Mouse (Mus musculus) limb, embryonic 11.5 days (tissue): ENCODE results near the gene Map1s. TPM values are rescaled to one million over a fixed set of nuclear protein-coding genes. Genes with fewer than 3 reads are reported as not detected.

ENCODE experiments used
- ATAC-seq: fragments of 200-750 bp; cut with Nextera tagmentation; 2 replicates; pipeline ENCODE4 v1.8.0; 2017; ENCODE audit warnings: low read depth; ENCODE audit not compliant: insufficient number of reproducible peaks, low FRiP score, low TSS enrichment
- DNase-seq: peaks from one replicate; pipeline ENCODE4 v3.0.0-alpha.2; 2015; ENCODE audit warnings: low spot score
- H3K27ac ChIP-seq: fragments of 300-500 bp; sonication (generic); replicated peaks from 2 replicates; pipeline ENCODE4 v1.5.1; 2014; ENCODE audit warnings: low read depth, mild to moderate bottlenecking, low read length
- H3K27me3 ChIP-seq: fragments of 300-500 bp; sonication (generic); 2 replicates; pipeline ENCODE4 v1.6.1; 2014; ENCODE audit warnings: mild to moderate bottlenecking, low read length, mixed read lengths; ENCODE audit not compliant: control insufficient read depth, insufficient read depth
- H3K36me3 ChIP-seq: fragments of 300-500 bp; sonication (generic); 2 replicates; pipeline ENCODE4 v1.6.1; 2014; ENCODE audit warnings: mild to moderate bottlenecking, low read length, moderate library complexity, mixed read lengths; ENCODE audit not compliant: control insufficient read depth, insufficient read depth
- H3K4me1 ChIP-seq: fragments of 300-500 bp; sonication (generic); 2 replicates; pipeline ENCODE4 v1.6.1; 2014; ENCODE audit warnings: low read length, mixed read lengths; ENCODE audit not compliant: control insufficient read depth, insufficient read depth
- H3K4me2 ChIP-seq: fragments of 300-500 bp; sonication (generic); 2 replicates; pipeline ENCODE4 v1.6.1; 2014; ENCODE audit warnings: low read depth, mild to moderate bottlenecking, moderate library complexity; ENCODE audit not compliant: severe bottlenecking
- H3K4me3 ChIP-seq: fragments of 300-500 bp; sonication (generic); 2 replicates; pipeline ENCODE4 v1.5.1; 2014; ENCODE audit warnings: low read depth, low read length
- H3K9ac ChIP-seq: fragments of 300-500 bp; sonication (generic); 2 replicates; pipeline ENCODE4 v1.6.1; 2014; ENCODE audit warnings: mild to moderate bottlenecking, low read length
- H3K9me3 ChIP-seq: fragments of 300-500 bp; sonication (generic); 2 replicates; pipeline ENCODE4 v1.6.1; 2016; ENCODE audit warnings: low read length; ENCODE audit not compliant: control insufficient read depth
- WGBS: fragments of 180-500 bp; shearing (Covaris S2); extraction: QIAGEN DNeasy Blood & Tissue Kit; methylation state at CpG from one replicate; pipeline ENCODE4 v1.1.7; 2014; 5-methylcytosine and 5-hydroxymethylcytosine counted together
- polyA plus RNA-seq: library from polyadenylated mRNA; unstranded; fragments of >200 nt; fragmentation: Nextera tagmentation; extraction: Ambion mirVana; gene quantifications from 2 replicates; pipeline ENCODE4 v1.2.1, GENCODE M21; 2014

The Map1s gene
- polyA plus RNA-seq, 1 experiment from 2014 or later, result 42.3 TPM

GRCm38 (mm10) chr8:70928778-70929322 is 23.1 kb downstream of the Map1s start:
- no peaks in the 10 kb centered on the region for H3K9me3 ChIP-seq
- no peak overlapping the region for H3K27ac ChIP-seq
- H3K9ac ChIP-seq, result no peak overlapping the region
- H3K4me2 ChIP-seq, result no peak overlapping the region
- H3K4me3 ChIP-seq, result no peak overlapping the region
- no peaks in the 10 kb centered on the region for H3K4me1 ChIP-seq
- WGBS, result 90% methylated on average over 5 of the region's 5 CpGs
- DNase-seq (no peak), ATAC-seq (no peak)
- H3K27me3 ChIP-seq, result no peaks in the 10 kb centered on the region
- no peaks in the 10 kb centered on the region for H3K36me3 ChIP-seq

GRCm38 (mm10) chr8:70931731-70932130 is 26.0 kb downstream of the Map1s start:
- ATAC-seq (no peak), DNase-seq (no peak)
- WGBS, result 95% methylated on average over 11 of the region's 11 CpGs
- Histone ChIP-seq H3K9ac (no peak overlapping the region), H3K27me3 (no peaks in the 10 kb centered on the region), H3K4me1 (no peaks in the 10 kb centered on the region), H3K4me3 (no peak overlapping the region), H3K27ac (no peak overlapping the region), H3K4me2 (no peak overlapping the region), H3K36me3 (no peaks in the 10 kb centered on the region), H3K9me3 (no peaks in the 10 kb centered on the region)

- no peak for DNase-seq
- no peak overlapping the region for H3K9ac ChIP-seq
- H3K9me3 ChIP-seq, result no peaks in the 10 kb centered on the region
- no peak overlapping the region for H3K4me3 ChIP-seq
- no peak overlapping the region for H3K4me2 ChIP-seq
- H3K27me3 ChIP-seq, result no peaks in the 10 kb centered on the region
- 93% methylated on average over 4 of the region's 4 CpGs for WGBS
- no peaks in the 10 kb centered on the region for H3K4me1 ChIP-seq
- H3K27ac ChIP-seq, result no peak overlapping the region
- H3K36me3 ChIP-seq, result no peaks in the 10 kb centered on the region
- no peak for ATAC-seq
Observed at GRCm38 (mm10) chr8:70933036-70933435, 27.3 kb downstream of the Map1s start.

- WGBS, result 70% methylated on average over 7 of the region's 7 CpGs
- H3K9ac ChIP-seq, result no peak overlapping the region
- no peaks in the 10 kb centered on the region for H3K36me3 ChIP-seq
- no peaks in the 10 kb centered on the region for H3K4me1 ChIP-seq
- H3K4me2 ChIP-seq, result no peak overlapping the region
- H3K9me3 ChIP-seq, result no peaks in the 10 kb centered on the region
- no peaks in the 10 kb centered on the region for H3K27me3 ChIP-seq
- no peak overlapping the region for H3K27ac ChIP-seq
- ATAC-seq (no peak), DNase-seq (no peak)
- no peak overlapping the region for H3K4me3 ChIP-seq
Observed at GRCm38 (mm10) chr8:70934786-70935185, 29.1 kb downstream of the Map1s start.

GRCm38 (mm10) chr8:70937200-70937599 is 31.5 kb downstream of the Map1s start:
- no peaks in the 10 kb centered on the region for H3K36me3 ChIP-seq
- H3K4me2 ChIP-seq, result no peak overlapping the region
- no peak overlapping the region for H3K27ac ChIP-seq
- no peaks in the 10 kb centered on the region for H3K4me1 ChIP-seq
- WGBS, result 87% methylated on average over 6 of the region's 6 CpGs
- DNase-seq (no peak), ATAC-seq (no peak)
- H3K9ac ChIP-seq, result no peak overlapping the region
- no peaks in the 10 kb centered on the region for H3K9me3 ChIP-seq
- no peak overlapping the region for H3K4me3 ChIP-seq
- no peaks in the 10 kb centered on the region for H3K27me3 ChIP-seq

GRCm38 (mm10) chr8:70941478-70941877 is 35.7 kb downstream of the Map1s start:
- Histone ChIP-seq H3K36me3 (no peaks in the 10 kb centered on the region), H3K4me2 (no peak overlapping the region), H3K9ac (no peak overlapping the region), H3K27me3 (no peaks in the 10 kb centered on the region), H3K9me3 (no peaks in the 10 kb centered on the region), H3K4me3 (no peak overlapping the region), H3K4me1 (no peaks in the 10 kb centered on the region), H3K27ac (no peak overlapping the region)
- WGBS, result 79% methylated on average over 2 of the region's 2 CpGs
- DNase-seq (no peak), ATAC-seq (no peak)

GRCm38 (mm10) chr8:70943187-70943586 is 37.5 kb downstream of the Map1s start:
- H3K4me3 ChIP-seq, result no peak overlapping the region
- DNase-seq, result no peak
- WGBS, result 34% methylated on average over 1 of the region's 1 CpGs
- H3K27me3 ChIP-seq, result no peaks in the 10 kb centered on the region
- no peak for ATAC-seq
- no peak overlapping the region for H3K4me2 ChIP-seq
- H3K27ac ChIP-seq, result no peak overlapping the region
- H3K36me3 ChIP-seq, result no peaks in the 10 kb centered on the region
- H3K9ac ChIP-seq, result no peak overlapping the region
- H3K9me3 ChIP-seq, result no peaks in the 10 kb centered on the region
- H3K4me1 ChIP-seq, result no peaks in the 10 kb centered on the region

GRCm38 (mm10) chr8:70949847-70950246 is 44.1 kb downstream of the Map1s start:
- no peak overlapping the region for H3K4me2 ChIP-seq
- H3K36me3 ChIP-seq, result no peaks in the 10 kb centered on the region
- no peaks in the 10 kb centered on the region for H3K4me1 ChIP-seq
- 75% methylated on average over 1 of the region's 1 CpGs for WGBS
- H3K4me3 ChIP-seq, result no peak overlapping the region
- no peak for ATAC-seq
- H3K27ac ChIP-seq, result no peak overlapping the region
- no peak overlapping the region for H3K9ac ChIP-seq
- DNase-seq, result no peak
- no peaks in the 10 kb centered on the region for H3K27me3 ChIP-seq
- no peaks in the 10 kb centered on the region for H3K9me3 ChIP-seq
